Mouse (Mus musculus): Measurements from ENCODE around the gene Dscaml1.

Gene Dscaml1

GRCm38 (mm10) chr9:45411111-45411510 is 15.3 kb upstream of the Dscaml1 start:
- no peak for DNase-seq (ENCODE audit: low read depth in 2 of 2, low spot score in 2 of 2)

GRCm38 (mm10) chr9:45411803-45412202 is 14.6 kb upstream of the Dscaml1 start:
- DNase-seq (ENCODE audit: low read depth in 2 of 2, low spot score in 2 of 2) = peak in 1 of 2 experiments; percentile 35

DNA sequence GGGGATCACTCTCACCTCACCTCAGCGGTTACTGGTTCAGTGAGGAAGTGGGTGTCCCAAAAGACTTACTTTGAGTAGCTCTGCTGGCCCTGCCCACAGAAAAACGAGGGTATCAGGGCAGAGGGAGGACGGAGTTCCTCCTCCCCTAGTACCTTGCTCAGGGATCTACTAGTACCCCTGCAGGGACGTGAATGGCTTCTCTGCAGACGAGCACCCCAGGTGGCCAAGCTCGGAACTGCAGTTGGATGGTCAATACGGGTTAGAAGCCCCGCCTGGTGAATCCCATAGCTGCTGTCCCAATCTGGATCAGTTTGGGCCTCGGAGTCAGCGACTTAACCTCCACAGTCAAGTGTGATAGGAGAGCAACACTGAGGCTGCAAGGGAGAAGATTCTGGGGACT is 14.1 kb upstream of the Dscaml1 start:
- peak; percentile 82 to 88 for DNase-seq (ENCODE audit: low read depth in 2 of 2, low spot score in 2 of 2)

- peak in 1 of 2 experiments; percentile 9 for DNase-seq (ENCODE audit: low read depth in 2 of 2, low spot score in 2 of 2)
Observed at GRCm38 (mm10) chr9:45412700-45413477, 13.5 kb upstream of the Dscaml1 start.

DNA sequence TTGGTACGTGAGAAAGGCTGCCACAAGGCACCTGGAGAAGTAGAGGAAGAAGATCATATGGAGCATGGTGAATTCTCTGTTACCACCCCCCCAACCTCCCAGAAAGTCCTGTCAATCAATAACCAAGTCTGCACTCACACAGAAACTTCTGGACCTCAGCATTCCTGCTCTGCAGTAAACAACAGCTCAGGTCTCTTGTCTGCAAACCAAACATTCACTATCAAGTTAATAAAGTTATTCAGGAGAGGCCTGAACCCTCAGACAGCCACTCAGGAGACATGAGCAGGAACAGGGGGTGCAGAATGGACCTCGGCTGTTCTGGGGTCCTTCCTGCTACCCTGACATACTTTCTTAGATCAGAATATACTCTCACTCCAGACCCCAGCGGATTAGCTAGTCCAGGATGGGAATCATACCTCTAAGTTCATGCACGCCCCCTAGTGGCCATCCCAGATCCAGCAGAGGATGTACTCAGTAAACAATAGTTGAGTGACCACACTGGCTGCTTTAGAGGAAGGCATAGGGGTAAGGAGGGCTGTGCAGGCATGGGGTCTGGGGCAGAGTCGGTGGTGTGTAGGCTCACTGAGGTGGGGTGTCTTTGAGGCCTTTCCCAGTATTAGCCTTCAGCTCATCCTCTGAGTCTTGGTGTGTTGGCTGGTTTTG is 12.8 kb upstream of the Dscaml1 start:
- DNase-seq (ENCODE audit: low read depth in 2 of 2, low spot score in 2 of 2) = peak in 1 of 2 experiments; percentile 21

GRCm38 (mm10) chr9:45415912-45416311 is 10.5 kb upstream of the Dscaml1 start:
- peak; percentile 17 to 37 for DNase-seq (ENCODE audit: low read depth in 2 of 2, low spot score in 2 of 2)

GRCm38 (mm10) chr9:45417245-45417644 is 9.2 kb upstream of the Dscaml1 start:
- peak; percentile 46 to 77 for DNase-seq (ENCODE audit: low read depth in 2 of 2, low spot score in 2 of 2)

GRCm38 (mm10) chr9:45418252-45418651 is 8.2 kb upstream of the Dscaml1 start:
- no peak for DNase-seq (ENCODE audit: low read depth in 2 of 2, low spot score in 2 of 2)

DNA sequence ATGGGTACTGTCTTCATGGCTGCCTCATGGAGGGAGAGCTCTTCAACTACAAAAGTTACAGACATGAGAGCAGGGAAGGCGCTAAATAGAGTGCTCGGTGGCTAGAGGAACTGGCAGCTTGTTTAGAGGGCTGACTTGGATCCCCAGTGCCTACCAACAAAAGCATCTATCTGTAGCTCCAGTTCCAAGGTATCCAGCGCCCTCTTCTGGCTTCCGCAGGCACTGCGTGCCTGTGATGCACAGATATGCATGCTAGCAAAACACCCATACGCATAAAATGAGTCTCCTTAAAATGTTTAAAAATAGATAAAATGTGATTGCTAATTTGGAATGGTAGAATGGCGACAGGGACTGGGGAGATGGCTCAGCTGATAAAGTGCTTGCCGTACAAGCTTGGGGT is 5.2 kb upstream of the Dscaml1 start:
- peak in 1 of 2 experiments; percentile 11 for DNase-seq (ENCODE audit: low read depth in 2 of 2, low spot score in 2 of 2)

- DNase-seq (ENCODE audit: low read depth in 2 of 2, low spot score in 2 of 2) = no peak
Observed at GRCm38 (mm10) chr9:45422761-45423298, 3.6 kb upstream of the Dscaml1 start.

DNA sequence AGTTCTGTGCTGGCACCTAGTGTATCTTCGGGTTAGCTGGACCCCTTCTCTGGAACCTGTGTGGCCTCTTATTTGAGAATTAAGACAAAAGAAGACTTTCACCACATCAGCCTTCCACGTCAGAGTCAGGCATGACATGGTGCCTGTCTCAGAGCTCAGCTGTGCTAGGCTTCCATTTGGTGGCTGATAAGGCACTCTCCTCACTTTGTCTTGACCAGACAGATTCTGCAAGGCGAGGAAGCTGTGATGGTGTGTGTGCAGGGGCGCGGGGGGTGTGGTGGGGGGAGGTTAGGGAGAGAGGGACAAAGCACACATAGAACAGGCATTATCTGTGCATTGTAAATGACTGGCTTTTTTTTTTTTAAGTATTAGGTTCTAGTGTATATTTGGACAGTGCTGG is 3.0 kb downstream of the Dscaml1 start:
- no peak for DNase-seq (ENCODE audit: low read depth in 2 of 2, low spot score in 2 of 2)

DNA sequence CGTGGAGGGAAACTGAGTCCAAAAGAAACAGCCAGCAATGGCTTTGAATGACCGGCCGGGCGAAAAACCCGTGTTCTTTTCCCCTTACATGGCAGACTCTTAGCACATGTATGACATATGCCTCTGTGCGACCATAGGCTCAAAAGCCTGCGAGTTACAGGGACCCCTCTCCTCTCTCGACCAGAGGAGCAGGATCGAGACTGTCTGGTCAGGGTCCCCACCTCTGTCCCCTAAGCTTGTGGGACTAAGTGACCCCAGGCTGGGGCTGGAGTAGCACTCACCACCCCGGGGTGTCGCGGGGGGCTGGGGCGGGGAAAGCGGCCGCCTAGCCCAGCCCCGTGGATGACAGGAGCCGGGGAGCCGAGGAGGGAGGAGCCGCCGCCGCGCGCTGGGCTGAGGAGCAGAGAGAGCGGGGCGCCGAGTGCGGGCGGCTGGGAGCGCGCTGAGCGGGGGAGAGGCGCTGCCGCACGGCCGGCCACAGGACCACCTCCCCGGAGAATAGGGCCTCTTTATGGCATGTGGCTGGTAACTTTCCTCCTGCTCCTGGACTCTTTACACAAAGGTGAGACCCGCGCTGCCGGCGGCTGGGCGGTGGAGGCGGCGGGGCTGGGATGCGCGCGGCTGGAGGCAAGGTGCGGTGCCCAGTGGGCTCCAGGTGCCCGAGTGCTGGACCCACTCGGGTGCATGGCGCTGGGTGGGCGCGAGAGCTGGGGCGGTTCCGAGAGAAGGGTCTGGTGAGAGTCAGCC is 3.7 kb downstream of the Dscaml1 start:
- no peak for DNase-seq (ENCODE audit: low read depth in 2 of 2, low spot score in 2 of 2)

- no peak for DNase-seq (ENCODE audit: low read depth in 2 of 2, low spot score in 2 of 2)
Observed at GRCm38 (mm10) chr9:45430698-45430959, 4.2 kb downstream of the Dscaml1 start.

DNA sequence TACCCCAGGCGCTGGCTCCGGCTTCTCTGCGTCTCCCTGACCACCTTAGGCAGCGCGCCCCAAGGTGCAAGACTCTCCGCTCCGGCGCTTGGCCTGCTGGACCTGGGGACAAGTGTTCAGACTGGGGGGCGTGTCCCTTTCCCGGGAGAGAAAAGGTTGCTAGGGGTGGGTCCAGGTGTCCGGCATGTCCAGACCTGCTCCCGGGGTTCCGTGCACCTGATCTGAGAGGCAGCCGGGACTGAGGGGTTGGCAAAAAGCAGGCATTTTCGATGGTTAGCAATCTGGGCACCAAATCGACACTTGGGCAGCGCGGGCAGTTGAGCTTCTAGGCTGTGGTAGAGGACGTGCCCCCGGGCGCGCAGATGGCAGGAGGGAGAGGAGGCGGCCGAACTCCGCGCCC is 4.7 kb downstream of the Dscaml1 start:
- DNase-seq (ENCODE audit: low read depth in 2 of 2, low spot score in 2 of 2) = no peak

DNA sequence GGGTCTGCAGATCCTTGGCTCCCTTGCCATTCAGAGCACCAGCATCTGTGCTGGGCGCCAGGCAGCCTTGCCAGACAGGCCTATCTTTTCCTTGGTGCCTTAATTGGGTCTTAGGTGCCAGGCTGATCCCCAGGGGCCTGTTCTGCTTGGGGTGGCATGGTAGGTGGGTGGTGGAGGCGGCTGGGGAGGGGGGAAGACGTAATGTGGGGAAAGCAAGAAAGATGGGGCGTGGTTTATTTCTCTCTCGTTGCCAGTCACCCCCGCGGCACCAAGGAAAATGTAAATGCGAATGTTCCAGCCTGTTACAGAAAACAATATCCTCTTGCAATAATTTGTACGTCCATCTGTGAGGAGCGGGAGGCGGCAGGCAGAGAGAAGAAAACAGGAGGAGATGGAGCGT is 6.2 kb downstream of the Dscaml1 start:
- no peak for DNase-seq (ENCODE audit: low read depth in 2 of 2, low spot score in 2 of 2)

DNA sequence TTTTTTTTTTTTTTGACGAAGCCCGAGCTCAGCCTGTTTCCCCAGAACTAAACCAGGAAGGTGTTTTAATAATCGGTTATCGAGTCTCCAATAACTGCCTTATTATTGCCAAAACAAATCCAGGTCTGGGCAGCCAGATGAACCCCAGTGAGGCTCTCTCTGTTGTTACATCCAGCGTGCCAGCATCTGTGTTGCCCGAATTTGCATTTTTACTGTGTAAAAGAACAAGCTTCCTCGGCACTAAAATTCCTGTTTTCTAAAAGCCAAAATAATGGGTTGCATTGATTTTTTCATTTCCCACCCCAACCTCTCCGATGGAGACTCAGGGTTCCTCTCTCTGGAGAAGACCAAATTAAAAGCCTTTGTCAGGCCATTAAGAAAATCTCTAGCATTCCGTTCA is 6.7 kb downstream of the Dscaml1 start:
- no peak for DNase-seq (ENCODE audit: low read depth in 2 of 2, low spot score in 2 of 2)

GRCm38 (mm10) chr9:45434171-45434570 is 7.7 kb downstream of the Dscaml1 start:
- DNase-seq (ENCODE audit: low read depth in 2 of 2, low spot score in 2 of 2) = no peak

DNA sequence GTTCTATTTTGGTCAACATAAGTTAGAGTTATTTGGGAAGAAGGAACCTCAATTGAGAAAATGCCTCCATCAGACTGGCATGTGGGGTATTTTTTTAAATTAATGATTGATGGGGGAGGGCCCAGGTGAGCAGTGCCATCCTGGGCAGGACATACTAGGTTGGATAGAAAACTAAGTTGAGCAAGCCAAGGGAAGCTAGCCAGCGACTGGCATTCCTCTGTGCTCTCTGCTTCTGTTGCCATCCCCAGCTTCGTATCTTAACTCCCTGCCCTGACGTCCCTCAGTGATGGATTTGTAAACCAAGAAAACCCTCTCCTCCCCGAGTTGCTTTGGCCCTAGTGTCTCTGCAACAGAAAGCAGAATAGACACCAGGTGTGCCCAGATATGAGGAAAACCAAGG is 12.6 kb downstream of the Dscaml1 start:
- no peak for DNase-seq (ENCODE audit: low read depth in 2 of 2, low spot score in 2 of 2)

DNA sequence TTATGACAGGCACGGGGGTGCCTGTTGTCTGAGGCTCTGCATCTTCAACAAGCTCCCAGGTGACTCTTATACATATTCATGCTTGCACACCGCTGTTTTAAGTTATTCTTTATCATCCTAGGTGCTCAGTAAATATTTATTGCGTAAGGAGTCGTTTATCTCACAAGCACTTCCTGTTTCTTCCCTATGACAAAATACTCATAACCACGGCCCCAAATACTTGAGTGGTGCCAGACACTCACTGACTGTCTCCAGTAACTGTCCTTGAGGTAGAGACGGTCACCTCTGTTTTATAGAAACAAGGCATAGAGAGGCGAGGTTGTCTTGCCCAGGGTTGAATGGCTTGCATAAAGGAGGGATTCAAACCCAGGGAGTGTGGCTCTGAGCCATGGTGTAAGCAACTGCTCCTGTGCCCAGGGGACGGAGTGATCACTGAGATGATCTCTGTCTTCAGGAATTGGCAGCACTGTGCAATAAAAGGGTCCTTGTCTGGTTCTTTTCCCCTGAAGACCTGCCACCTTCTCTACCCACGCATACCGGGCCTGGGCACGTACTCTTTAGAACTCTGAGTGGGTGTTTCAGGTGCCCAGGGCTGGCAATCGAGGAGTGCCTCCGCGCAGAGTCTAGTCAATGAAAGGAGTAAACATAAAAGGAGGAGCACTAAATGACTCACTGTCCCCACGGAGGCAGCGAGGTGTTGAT is 13.8 kb downstream of the Dscaml1 start:
- no peak for DNase-seq (ENCODE audit: low read depth in 2 of 2, low spot score in 2 of 2)

DNA sequence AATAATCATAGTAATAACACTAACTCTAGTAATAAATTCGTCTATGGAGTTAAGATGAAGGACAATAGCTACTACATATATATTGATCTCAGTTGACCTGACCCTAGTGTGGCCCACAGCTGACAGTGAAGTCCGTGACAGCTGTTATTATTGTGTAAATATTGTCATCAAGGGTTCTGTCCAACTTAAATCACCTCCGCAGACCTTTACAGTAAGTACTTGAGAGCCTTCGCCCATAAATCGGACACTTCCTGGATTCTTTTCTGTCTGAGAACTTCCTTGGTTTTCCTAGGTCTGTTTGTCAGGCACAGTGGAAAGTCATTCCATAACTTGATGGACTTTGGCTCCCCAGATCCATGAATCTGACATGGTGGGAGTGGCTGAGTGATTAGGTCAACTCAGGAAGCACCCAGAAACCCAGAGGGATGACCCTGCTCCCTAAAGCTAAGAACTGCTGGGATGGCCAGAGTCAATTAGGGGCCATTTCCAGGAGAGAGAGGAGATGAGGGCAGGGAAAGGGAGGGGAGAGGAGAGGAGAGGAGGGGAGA is 17.9 kb downstream of the Dscaml1 start:
- no peak for DNase-seq (ENCODE audit: low read depth in 2 of 2, low spot score in 2 of 2)

DNA sequence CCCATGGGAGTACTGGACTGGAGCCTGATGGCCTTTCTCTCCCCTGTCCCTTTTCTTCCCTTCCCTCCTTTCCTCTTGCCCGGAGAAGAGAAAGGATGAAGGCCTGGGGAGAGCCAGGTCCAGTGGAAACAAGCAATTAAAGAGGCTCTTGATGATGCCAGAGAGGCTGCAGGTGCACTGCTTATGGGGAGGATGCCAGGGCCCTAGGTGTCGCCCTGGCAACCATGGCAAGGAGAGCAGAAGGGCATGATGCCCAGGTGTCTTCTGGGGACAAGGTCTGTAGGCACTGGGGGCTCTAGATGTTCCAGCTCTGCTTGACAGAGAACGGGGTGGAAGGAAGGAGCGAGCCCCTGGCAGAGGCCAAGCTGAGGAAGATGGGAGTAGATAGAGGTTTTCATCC is 23.2 kb downstream of the Dscaml1 start:
- DNase-seq (ENCODE audit: low read depth in 2 of 2, low spot score in 2 of 2) = no peak

Measured in CD8-positive naive resting alpha-beta T cell, adult 2 months (primary cell).